Mouse (Mus musculus) liver, embryonic 14.5 days (tissue): ENCODE results near the gene Rock2. TPM values are rescaled to one million over a fixed set of nuclear protein-coding genes. Genes with fewer than 3 reads are reported as not detected.

Experiments used
- ATAC-seq: fragments of 200-750 bp; cut with Nextera tagmentation; 2 replicates; pipeline ENCODE4 v1.8.0; 2017; ENCODE audit warnings: moderate number of reproducible peaks, mild to moderate bottlenecking, moderate library complexity; ENCODE audit not compliant: insufficient read depth
- DNase-seq, 3 experiments: peaks; one replicate each; pipeline ENCODE4 v3.0.0-alpha.2; 2012 to 2013; ENCODE audit warnings: low read depth in 3 of 3, low spot score in 3 of 3
- H3K27ac ChIP-seq: fragments of 300-500 bp; sonication (generic); 2 replicates; pipeline ENCODE4 v1.5.1; 2014; ENCODE audit warnings: moderate library complexity, mild to moderate bottlenecking, control low read depth, inconsistent platforms
- H3K27me3 ChIP-seq: fragments of 300-500 bp; sonication (generic); 2 replicates; pipeline ENCODE4 v1.6.1; 2014; ENCODE audit warnings: mild to moderate bottlenecking, low read length, moderate library complexity; ENCODE audit not compliant: control insufficient read depth, insufficient read depth
- H3K36me3 ChIP-seq: fragments of 300-500 bp; sonication (generic); replicated peaks from 2 replicates; pipeline ENCODE4 v1.6.1; 2014; ENCODE audit warnings: low read depth; ENCODE audit not compliant: control insufficient read depth, insufficient read depth
- H3K4me1 ChIP-seq, 2 experiments: fragments of 200-500 bp in 1 of 2; fragments of 300-500 bp in 1 of 2; sonication (generic) in 1 of 2; replicated peaks; 2 replicates each; pipeline ENCODE4 v1.6.1; 2012 to 2014; ENCODE audit warnings: antibody characterized with exemption in 1 of 2, inconsistent platforms in 1 of 2, low read length in 1 of 2; ENCODE audit not compliant: control insufficient read depth in 2 of 2, insufficient read depth in 2 of 2
- H3K4me2 ChIP-seq: fragments of 300-500 bp; sonication (generic); 2 replicates; pipeline ENCODE4 v1.6.1; 2014; ENCODE audit warnings: low read depth, mild to moderate bottlenecking, control low read depth, moderate library complexity
- H3K4me3 ChIP-seq, 2 experiments: fragments of 200-500 bp in 1 of 2; fragments of 300-500 bp in 1 of 2; sonication (generic) in 1 of 2; 2 replicates each; pipeline ENCODE4 v1.5.1; 2012 to 2014; ENCODE audit warnings: low read depth in 2 of 2, low read length in 2 of 2, mild to moderate bottlenecking in 2 of 2, control low read depth in 1 of 2, inconsistent platforms in 1 of 2, moderate library complexity in 1 of 2; ENCODE audit not compliant: insufficient read depth in 1 of 2
- H3K9ac ChIP-seq: fragments of 300-500 bp; sonication (generic); replicated peaks from 2 replicates; pipeline ENCODE4 v1.6.1; 2014; ENCODE audit warnings: mild to moderate bottlenecking, control low read depth, moderate library complexity
- H3K9me3 ChIP-seq: fragments of 300-500 bp; sonication (generic); 2 replicates; pipeline ENCODE4 v1.6.1; 2016; ENCODE audit warnings: low read length, mixed read lengths; ENCODE audit not compliant: control insufficient read depth
- CTCF ChIP-seq: IDR thresholded peaks from 2 replicates; pipeline ENCODE4 v1.5.1; 2016; ENCODE audit warnings: antibody characterized with exemption, low read depth, control low read depth
- EP300 ChIP-seq: IDR thresholded peaks from 2 replicates; pipeline ENCODE4 v1.6.1; 2016; ENCODE audit warnings: antibody characterized with exemption, low read depth
- WGBS: fragments of 180-500 bp; shearing (Covaris S2); extraction: QIAGEN DNeasy Blood & Tissue Kit; methylation state at CpG from one replicate; pipeline ENCODE4 v1.1.7; 2014; ENCODE audit not compliant: insufficient replicate concordance; 5-methylcytosine and 5-hydroxymethylcytosine counted together
- polyA plus RNA-seq, 2 experiments: library from polyadenylated mRNA; depleted of rRNA in 1 of 2; stranded (reverse) in 1 of 2; unstranded in 1 of 2; fragments of >200 nt; fragmentation: Nextera tagmentation in 1 of 2; extraction: Ambion mirVana in 1 of 2; gene quantifications; 2 replicates each; pipeline versions ENCODE4 v1.2.1 to v1.2.3; 2012 to 2014

Gene Rock2
- polyA plus RNA-seq, 2 experiments, result 5.1 to 5.7 TPM

DNA sequence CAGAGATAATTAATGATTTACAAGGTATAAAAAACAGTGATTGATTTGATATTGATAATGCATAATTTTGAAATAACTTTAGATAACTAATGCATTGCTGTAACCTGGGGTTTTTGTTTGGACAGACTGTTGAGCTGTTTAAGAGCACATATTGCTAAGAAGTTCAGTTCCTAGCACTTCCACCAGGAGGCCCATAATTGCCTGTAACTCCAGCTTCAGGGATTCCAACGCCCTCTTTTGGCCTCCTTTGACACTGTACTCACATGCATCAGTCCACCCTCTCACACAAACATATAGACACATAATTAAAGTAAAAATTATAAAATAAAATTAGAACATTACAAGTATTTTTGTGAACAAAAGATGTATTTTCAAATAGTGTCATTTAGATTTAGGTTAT, 64.2 kb downstream of the Rock2 start:
- DNase-seq (peak in 2 of 3 experiments; percentile 7 to 10), ATAC-seq (no peak)
- Histone ChIP-seq H3K4me3 (no peak overlapping the region), H3K4me2 (no peak overlapping the region), H3K36me3 (peaks cover 11% of the 10 kb centered on the region), H3K27me3 (no peaks in the 10 kb centered on the region), H3K9me3 (no peaks in the 10 kb centered on the region), H3K27ac (no peak overlapping the region), H3K9ac (no peak overlapping the region), H3K4me1 (no peaks in the 10 kb centered on the region)
- WGBS, result 69% methylated on average over 1 of the region's 1 CpGs
- TF ChIP-seq EP300 (no peak), CTCF (peak; percentile 58)

DNA sequence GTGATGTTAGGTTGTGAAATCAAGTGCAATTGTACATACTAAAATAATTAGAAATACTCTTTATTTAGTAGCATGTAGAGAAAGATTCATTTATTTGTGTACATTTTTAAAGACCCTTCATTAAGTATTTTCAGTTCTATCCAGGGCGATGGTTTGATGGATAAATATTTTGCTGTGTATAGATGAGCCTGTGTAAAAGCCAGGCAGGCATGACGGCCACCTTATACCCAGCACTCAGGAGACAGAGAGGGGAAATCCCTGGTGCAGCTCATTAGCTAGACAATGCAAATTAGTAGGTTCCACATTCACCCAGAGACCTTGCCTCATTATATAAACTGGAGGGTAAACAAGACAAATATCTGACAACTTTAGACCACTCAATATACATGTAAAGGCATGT, 68.7 kb downstream of the Rock2 start:
- TF ChIP-seq EP300, result no peak
- TF ChIP-seq CTCF, result no peak
- Histone ChIP-seq H3K4me1 (no peaks in the 10 kb centered on the region), H3K9ac (no peak overlapping the region), H3K9me3 (no peaks in the 10 kb centered on the region), H3K27ac (no peak overlapping the region), H3K4me2 (no peak overlapping the region), H3K4me3 (no peak overlapping the region), H3K27me3 (no peaks in the 10 kb centered on the region), H3K36me3 (peaks cover 19% of the 10 kb centered on the region)
- DNase-seq, result no peak
- 80% methylated on average over 2 of the region's 2 CpGs for WGBS
- no peak for ATAC-seq

DNA sequence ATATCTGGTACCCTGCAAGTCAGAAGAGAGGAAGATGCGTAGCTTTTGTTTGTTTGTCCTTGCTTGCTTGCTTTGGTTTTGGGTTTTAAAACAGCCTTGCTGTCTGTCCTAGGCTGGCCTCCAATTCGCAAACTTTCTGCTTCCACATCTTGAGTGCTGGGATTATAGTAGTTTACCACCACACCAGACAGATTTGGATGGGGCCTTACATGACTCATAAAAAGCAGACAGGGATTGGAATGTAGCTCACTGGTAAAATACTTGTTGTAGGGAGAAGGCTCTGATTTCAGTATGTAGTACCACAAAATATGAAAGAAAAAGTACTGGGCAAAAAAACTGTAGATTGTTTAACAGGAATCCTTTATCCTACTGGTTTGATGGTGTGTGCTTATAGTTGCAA, 72.1 kb downstream of the Rock2 start:
- H3K4me3 ChIP-seq, result no peak overlapping the region
- H3K9ac ChIP-seq, result no peak overlapping the region
- H3K9me3 ChIP-seq, result no peaks in the 10 kb centered on the region
- no peaks in the 10 kb centered on the region for H3K27me3 ChIP-seq
- no peak overlapping the region for H3K4me2 ChIP-seq
- H3K4me1 ChIP-seq, result no peaks in the 10 kb centered on the region
- TF ChIP-seq EP300 (no peak), CTCF (no peak)
- H3K36me3 ChIP-seq, result peaks cover 25% of the 10 kb centered on the region
- DNase-seq, result no peak
- WGBS, result 87% methylated on average over 2 of the region's 2 CpGs
- no peak overlapping the region for H3K27ac ChIP-seq
- ATAC-seq, result no peak

DNA sequence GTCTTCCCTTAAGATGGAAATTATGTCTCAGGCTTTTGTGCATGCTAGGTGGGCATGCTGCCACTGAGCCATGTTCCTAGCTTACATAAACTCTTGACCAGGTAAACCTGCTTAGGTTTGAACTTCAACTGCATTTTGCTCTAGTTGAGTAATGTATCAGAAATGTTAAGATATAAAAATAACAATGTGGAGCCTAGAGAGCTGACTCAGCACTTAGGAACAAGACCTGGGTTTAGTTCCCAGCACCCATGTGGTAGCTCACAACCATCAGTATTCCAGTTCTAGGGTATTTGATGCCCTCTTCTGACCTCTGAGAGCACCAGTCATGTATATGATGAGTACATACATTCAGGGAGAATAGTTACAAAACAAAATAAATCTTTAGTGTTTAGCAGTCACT, 82.4 kb downstream of the Rock2 start:
- Histone ChIP-seq H3K4me3 (no peak overlapping the region), H3K27ac (no peak overlapping the region), H3K9ac (no peak overlapping the region), H3K4me2 (no peak overlapping the region), H3K27me3 (no peaks in the 10 kb centered on the region), H3K9me3 (no peaks in the 10 kb centered on the region), H3K4me1 (no peaks in the 10 kb centered on the region), H3K36me3 (peaks cover 44% of the 10 kb centered on the region)
- DNase-seq (no peak), ATAC-seq (no peak)
- TF ChIP-seq EP300, result no peak
- no peak for TF ChIP-seq CTCF

DNA sequence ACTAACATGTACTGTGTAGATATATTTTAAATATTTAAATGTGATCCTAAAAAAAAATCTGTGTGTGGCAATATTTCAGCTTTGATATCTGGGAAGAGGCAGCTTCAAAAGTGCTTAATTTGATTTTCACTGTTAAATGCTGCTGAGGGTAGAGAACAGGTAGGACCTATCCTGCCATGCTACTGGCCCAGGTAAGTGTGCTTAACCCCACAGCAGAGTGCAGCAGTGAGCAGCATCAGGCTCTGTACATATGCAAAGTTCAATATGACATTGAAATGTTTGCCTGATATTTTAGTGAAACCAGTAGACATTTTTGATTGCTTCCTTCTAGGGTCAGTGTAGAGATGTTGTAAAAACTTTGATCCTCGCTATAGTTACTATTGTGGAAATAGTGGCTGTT, 91.1 kb downstream of the Rock2 start:
- Histone ChIP-seq H3K4me1 (no peaks in the 10 kb centered on the region), H3K27me3 (no peaks in the 10 kb centered on the region), H3K4me2 (no peak overlapping the region), H3K9me3 (no peaks in the 10 kb centered on the region), H3K4me3 (no peak overlapping the region), H3K9ac (no peak overlapping the region), H3K36me3 (peaks cover 7% of the 10 kb centered on the region), H3K27ac (no peak overlapping the region)
- ATAC-seq (no peak), DNase-seq (no peak)
- 71% methylated on average over 1 of the region's 1 CpGs for WGBS
- TF ChIP-seq CTCF (no peak), EP300 (no peak)
